Mouse (Mus musculus) embryo, embryonic 10.5 days (tissue): ENCODE data around the gene Dlk2.

Experiments used
- DNase-seq: peaks from one replicate; pipeline ENCODE4 v3.0.0-alpha.2; 2015; ENCODE audit warnings: low spot score

Dlk2 gene

DNA sequence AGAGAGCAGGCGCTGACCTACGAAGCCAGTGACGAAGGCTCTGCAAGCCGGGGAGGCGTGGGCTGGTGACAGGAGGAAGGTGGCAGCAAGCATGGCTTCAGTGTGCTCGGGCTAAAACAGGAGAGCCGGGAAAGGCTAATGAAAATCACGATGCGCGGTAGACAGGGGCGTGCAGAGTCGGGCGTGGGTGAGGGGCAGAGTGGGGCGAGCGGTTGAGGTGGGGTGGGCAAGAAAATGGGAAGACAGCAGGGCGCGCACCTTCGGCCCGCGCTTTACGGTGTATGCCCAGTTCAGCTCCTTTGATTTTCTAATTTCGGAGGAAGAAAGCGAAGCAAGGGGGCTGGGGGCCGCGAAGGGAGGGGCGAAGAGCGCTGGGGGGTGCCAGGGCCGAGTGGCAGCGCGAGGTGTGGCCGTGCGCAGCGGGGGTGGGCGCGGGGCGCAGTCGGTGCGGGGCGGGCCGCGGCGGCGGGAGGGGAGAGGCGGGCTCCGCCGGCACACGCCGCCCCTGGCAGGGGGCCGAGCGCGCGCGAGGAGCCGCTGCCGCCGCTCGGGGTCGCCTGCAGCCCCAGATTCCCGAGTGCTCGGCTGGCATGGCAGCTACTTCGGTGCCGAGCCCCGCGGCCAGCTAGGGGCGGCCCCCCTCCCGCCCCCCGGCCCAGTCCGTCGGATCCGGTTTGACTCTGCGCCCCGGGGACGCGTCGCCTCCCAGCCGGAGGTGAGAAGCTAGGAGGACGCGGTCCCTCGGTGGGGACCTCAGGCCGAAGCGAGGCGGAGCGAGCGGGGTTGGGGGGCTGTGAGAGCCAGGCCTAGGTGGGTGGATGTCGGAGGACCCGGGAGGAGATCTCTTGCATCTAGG lies at the start of gene Dlk2:
TSS of gene Dlk2 (plus strand) at position 58 of the 856 bp plus-strand sequence.
- DNase-seq: peak; percentile 43

DNA sequence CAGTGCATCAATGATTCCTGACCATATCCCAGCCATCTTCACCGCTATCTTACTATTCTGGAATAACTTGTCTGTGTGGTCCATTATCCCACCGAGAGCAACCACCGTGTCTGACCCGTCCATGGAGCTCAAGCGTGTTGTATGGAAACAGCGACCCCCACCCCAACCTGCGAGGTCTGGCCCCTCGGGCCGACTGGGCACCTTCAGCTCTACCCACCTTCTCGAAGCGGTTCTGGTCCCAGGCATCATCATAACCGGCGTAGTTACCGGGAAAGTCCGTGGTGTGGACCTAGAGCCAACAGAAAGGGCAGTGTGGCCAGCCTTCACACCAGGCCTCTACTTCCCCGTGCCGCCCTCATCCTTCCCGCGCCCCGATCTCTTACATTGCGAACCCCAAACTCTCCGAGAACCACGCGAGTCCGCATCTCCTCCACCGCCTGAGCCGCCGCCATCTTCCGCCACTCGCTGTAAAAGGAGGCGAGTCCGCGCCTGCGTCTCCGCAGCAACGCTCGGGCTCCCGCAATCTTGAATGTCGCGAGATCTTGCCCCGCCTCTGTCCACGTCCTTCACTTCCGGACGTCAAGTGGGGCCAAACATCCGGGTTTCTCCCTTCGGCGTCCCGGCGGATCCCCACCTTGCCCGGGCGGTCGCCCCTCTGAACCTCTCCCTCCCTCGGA lies 49.6 kb upstream of the Dlk2 start, which contains the start of the genes Polr1c and Yipf3:
TSS of gene Polr1c (minus strand) at position 543 of the 677 bp plus-strand sequence.
TSS of gene Yipf3 (plus strand) at position 569 of the 677 bp plus-strand sequence.
- DNase-seq: peak; percentile 97

DNA sequence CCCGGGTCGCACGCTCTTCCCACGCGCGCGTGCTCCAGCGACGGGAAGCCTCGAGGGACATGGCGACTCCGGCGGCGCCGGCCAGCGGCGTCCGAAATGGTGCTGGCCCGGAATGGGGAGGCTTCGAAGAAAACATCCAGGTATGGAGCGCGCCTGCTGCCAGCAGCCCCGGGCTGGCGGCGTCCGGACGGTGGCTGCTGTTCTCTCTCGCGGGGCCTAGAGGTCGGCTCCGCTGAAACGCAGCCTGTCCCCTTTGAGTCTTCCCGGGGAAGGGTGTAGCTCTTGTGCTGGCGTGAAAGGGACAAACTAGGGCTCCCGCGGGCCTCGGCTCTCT lies 49.1 kb upstream of the Dlk2 start:
- DNase-seq: no peak

DNA sequence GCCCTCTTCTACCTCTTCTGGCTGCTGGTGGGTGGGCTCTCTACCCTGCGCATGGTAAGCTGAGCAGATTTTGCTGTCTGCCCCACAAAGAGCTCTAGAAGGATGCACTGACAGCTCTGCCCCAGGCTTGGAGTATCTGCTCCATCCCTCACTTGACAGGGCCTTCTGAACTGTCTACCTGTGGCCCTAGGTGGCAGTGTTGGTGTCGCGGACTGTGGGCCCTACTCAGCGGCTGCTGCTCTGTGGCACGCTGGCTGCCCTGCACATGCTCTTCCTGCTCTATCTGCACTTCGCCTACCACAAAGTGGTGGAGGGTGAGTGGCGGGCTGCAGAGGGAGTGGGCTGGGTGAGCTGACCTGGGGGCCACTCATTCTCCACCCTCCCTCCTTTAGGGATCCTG lies 46.0 kb upstream of the Dlk2 start:
- no peak for DNase-seq

- peak; percentile 80 for DNase-seq
Measured at GRCm38 (mm10) chr17:46252571-46253451, 44.4 kb upstream of the Dlk2 start.

DNA sequence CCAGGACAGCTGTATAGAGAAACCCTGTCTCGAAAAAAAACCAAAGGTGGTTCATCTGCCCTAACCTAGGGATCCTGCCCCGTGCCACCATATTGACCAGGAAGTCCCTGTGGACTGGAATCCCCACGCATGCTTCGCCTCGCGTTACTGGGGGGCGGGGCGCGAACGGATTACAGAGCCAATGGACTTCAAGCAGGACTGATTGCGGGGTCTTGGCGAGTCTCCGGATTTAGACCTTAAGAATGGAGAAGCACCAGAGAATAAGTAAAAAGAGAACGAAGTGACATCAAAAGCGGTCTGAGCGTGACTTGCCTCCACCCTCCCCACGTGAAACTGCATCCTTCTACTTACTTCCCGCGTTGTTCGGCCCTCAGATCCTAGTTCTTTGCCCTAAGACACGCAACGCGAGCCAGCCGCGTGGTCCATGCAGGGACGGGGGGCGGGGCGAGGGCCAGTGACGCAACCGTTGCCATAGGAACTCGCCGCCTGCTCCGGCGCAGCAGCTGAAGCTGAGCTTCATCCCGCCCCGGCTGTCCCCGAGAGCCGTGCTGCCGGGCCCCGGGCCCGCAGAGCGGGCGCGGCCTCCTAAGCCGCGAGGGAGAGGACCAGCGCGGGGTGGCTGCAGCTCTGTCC lies 43.7 kb upstream of the Dlk2 start, which contains the start of gene Lrrc73:
TSS of gene Lrrc73 (plus strand) at position 80 of the 633 bp plus-strand sequence.
- DNase-seq: peak; percentile 94

DNA sequence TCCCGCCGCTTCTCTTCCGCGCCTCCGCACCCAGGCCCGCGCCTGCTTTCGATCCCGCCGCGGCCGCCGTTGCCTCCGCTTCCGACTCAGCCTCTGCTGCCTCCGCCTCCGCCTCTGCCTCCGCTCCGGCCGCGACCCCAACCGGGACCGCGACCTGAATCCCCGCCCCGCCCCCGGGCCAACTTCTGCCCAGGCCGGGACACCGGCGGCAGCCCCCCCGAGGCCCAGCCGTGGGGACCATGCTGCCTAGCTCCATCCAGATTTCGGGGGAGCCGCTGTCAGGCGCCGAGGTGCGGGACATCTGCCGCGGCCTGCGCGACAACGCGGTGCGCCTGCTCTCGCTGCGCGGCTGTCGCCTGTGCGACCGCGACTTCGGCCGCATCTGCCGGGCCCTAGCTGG lies 43.1 kb upstream of the Dlk2 start:
- no peak for DNase-seq

- DNase-seq: no peak
Measured at GRCm38 (mm10) chr17:46255147-46255546, 42.1 kb upstream of the Dlk2 start.

DNA sequence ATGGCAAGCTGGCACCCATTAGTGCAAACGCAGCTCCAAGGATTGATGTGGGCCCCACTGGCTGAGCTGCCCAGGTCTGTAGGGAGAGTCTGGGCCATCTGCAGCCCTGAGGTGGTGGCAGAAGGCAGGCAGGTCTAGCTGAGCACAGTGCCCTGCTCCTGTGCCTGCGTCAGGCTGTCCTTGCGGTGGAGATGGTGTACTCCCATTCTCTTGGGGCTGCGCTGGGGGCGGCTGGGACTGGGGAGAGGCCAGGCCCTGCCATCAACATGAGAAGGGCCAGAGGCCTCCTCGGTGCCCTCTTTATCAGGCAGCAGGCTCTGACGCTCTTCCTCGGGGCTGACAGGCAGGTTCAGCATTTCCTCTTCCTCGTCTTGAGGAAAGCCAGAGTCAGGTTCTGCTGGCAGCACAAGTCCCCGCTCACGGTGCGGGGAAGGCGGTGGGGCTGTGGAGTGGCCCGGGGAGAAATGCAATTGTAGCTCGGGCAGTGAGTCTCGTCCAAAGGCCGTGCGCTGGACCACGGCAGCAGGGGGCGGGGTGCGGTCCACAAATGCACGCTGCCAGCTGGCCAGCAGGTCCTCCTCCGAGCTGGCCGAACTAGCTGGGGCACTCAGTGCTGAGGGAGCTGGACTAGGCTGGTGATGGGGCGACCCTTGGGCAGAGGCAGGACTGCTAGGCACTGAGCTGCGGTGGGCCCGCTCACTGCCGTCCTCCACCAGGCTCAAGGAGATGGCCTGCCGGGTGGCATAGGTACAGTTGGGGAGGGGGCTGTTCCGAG lies 38.8 kb upstream of the Dlk2 start:
- DNase-seq: no peak

DNA sequence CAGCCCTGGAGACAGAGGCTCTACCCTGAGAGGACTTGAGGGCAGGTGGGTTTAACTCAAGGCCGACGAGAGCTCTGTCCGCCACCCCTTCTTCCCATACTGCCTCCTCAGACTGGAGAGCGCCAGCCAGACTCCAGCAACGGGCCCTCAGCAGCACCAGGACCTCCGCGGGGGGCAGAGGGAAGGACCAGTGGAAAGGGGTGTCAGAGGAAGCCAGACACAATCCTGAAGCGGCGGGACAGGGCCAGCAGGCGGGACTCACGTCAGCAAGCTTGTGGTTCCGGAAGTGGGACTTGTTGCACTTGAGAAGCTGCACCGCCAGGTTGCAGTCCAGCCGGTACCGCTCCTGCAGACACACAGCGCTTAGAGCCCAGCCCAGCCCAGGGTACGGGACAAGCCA lies 37.5 kb upstream of the Dlk2 start:
- DNase-seq: no peak

- DNase-seq: no peak
Measured at GRCm38 (mm10) chr17:46262201-46262694, 35.0 kb upstream of the Dlk2 start.

GRCm38 (mm10) chr17:46265502-46265901 lies 31.7 kb upstream of the Dlk2 start:
- DNase-seq: no peak

GRCm38 (mm10) chr17:46265918-46266618 lies 31.2 kb upstream of the Dlk2 start:
- DNase-seq: peak; percentile 81

DNA sequence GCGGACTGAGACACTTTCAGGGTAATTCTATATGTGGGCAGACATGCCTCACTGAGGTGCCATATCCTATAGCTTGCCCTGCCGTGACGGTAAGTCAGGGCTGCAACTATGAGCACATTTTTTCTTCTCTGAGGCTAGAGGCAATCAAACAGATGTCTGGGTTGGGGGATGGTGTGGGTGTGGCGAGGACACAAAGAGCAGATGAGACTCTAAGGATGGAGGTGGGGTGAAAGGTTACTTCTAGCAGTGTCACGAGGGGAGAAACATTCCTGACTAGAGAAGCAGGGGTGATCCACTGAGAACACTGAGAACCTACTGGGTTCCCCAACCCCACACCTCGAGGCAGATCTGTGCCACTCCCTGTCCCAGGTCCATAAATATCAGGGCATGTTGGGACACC lies 30.2 kb upstream of the Dlk2 start:
- no peak for DNase-seq

DNA sequence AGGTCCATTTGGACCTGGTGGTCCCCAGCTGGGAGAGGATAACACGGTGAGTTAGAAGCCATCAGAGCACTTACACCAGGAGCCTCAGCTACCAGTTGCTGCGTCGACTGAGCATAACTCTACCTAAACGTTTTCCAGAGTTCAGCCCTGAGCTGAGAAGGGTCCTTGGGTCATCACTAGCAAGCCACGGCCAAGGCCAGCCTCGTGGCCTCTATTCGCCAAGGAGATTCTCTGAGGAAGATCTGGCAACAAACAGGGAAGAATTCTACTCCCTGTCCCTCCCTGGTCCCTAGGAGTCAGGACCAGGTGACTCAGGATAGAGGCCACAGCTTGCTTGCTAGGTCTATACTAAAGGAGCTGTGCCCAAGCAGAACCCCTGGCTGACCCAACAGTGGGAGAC lies 29.7 kb upstream of the Dlk2 start:
- DNase-seq: no peak

GRCm38 (mm10) chr17:46268026-46268720 lies 29.0 kb upstream of the Dlk2 start:
- no peak for DNase-seq

DNA sequence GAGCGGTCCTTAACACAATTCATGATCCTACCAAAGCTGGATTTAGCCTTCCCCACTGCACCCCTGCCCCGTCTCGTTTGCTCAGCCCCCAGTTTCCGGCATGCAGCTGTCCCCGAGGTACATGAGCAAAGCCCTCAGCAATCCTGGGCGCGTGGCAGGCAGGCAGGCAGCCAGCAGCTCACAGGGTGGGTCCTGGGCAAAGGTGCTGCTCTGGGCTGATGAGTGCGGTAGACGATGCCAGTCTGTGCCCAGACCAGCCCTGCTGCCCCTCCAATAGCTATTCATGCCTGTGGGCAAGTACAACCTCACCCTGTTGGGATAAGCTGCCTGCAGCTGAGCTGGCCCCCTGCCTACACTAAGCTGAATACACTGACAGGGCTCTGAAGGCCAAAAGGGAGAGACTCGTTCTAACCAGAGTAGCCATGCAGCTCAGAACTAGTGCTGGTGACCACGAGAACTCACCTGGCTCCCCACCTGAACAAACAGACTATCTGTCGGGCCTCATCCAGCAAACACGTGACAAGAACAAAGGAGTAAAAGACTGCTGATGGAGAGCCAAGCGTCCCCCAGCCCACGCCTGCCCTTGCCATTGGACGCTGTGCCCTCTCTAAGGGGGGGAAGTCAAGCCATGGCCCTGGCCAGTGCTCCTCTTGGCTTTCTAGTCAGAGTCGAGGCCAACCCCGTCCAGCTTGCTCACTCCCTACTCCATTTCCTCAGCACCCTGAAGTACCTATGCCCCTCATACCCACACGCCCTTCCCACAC lies 27.3 kb upstream of the Dlk2 start:
- no peak for DNase-seq

DNA sequence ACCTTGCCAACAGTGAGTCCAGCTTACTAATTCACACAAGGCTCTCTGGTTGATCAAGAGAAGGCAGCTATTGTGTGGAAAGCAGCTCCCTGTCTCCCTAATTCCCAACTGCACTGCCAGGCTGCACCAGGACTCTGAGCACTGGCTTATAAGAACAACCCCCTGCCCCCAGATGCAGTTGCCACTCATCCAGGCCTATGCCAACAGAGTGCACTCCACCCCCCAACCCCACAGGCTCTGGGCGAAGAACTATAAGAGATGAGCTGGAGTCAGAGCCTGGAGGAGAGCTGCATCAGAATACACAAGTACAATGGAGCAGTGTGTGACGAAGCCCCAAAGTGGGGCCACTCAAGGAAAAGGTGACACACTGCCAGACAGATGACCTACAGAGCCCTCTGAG lies 25.2 kb upstream of the Dlk2 start:
- no peak for DNase-seq

DNA sequence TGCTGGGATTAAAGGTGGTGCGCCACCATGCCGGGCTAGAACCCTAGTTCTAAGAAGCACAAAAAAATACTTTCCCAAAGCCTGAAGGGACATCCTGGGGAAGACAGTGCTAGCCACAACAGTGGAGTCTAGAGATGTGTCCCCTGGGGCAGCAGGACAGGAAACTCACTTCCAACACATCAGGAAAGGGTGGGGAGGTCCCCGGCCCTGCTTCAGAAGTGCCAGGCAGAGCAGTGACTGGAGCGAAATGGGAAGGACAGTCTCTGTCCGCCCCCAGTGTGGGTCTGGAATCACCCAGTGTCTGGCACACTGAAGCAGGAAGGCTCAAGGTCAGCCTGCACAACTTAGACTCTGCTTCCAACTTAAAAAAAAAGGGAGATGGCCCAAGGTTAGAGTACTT lies 24.5 kb upstream of the Dlk2 start:
- no peak for DNase-seq
